ENCODE assay signal across 19 mouse cellular contexts in genomic region chr2:93123829-93124228, GRCm38 (mm10).
DNase-seq lines count a peak whose midpoint lies in the region; ATAC-seq lines count a peak whose summit lies in the region.
"Had no signal": no experiment of that assay in that cellular context is flagged by ENCODE, and none has a peak within 500 bp of the region (broad histone marks: within the 10 kb centered on the region; RNA-seq: fewer than 3 reads in every experiment).

No protein-coding gene starts in this region.

- 82% methylated on average over 11 of the region's 11 CpGs for WGBS in midbrain, embryonic 11.5 days
- 59% methylated on average over 11 of the region's 11 CpGs for WGBS in midbrain, embryonic 15.5 days
- WGBS in hindbrain, embryonic 10.5 days = 86% methylated on average over 11 of the region's 11 CpGs
- WGBS in hindbrain, embryonic 16.5 days = 66% methylated on average over 11 of the region's 11 CpGs
- WGBS in neural tube, embryonic 14.5 days = 69% methylated on average over 11 of the region's 11 CpGs

- H3K27ac ChIP-seq in midbrain, embryonic 11.5 days (ENCODE audit: low read depth, low read length) = no peak overlapping the region
- no peak overlapping the region for H3K27ac ChIP-seq in midbrain, embryonic 15.5 days
- peak overlapping the region; percentile 37 for H3K27ac ChIP-seq in hindbrain, embryonic 10.5 days
- H3K27ac ChIP-seq in hindbrain, embryonic 16.5 days (ENCODE audit: low read depth, low read length) = no peak overlapping the region
- H3K27ac ChIP-seq in neural tube, embryonic 14.5 days (ENCODE audit: low read depth, low read length) = 0 out of 2 replicates have a peak overlapping the region, but pooled peaks have one; percentile 24
- H3K27ac ChIP-seq: forebrain, embryonic 15.5 days; heart, embryonic 13.5 days; intestine, embryonic 15.5 days; kidney, postnatal 0 days; limb, embryonic 13.5 days; liver, embryonic 14.5 days; neural tube, embryonic 12.5 days had no signal

- H3K27me3 ChIP-seq in midbrain, embryonic 11.5 days (ENCODE audit: control insufficient read depth, insufficient read depth, low read length) = no peaks in the 10 kb centered on the region
- no peaks in the 10 kb centered on the region for H3K27me3 ChIP-seq in midbrain, embryonic 15.5 days (replicated peaks)
- peaks cover 7% of the 10 kb centered on the region; the same call in 1 of the 2 replicates for H3K27me3 ChIP-seq in hindbrain, embryonic 10.5 days (ENCODE audit: insufficient read depth, poor library complexity, severe bottlenecking)
- no peaks in the 10 kb centered on the region for H3K27me3 ChIP-seq in hindbrain, embryonic 16.5 days (replicated peaks; ENCODE audit: control insufficient read depth, insufficient read depth, low read length)
- no peaks in the 10 kb centered on the region for H3K27me3 ChIP-seq in neural tube, embryonic 14.5 days (ENCODE audit: control insufficient read depth, insufficient read depth, low read length)
- H3K27me3 ChIP-seq: forebrain, embryonic 15.5 days; intestine, embryonic 15.5 days; limb, embryonic 13.5 days; neural tube, embryonic 12.5 days had no signal

- H3K4me1 ChIP-seq in midbrain, embryonic 11.5 days (ENCODE audit: control insufficient read depth, insufficient read depth, low read length) = peaks cover 9% of the 10 kb centered on the region
- H3K4me1 ChIP-seq in midbrain, embryonic 15.5 days = peaks cover 36% of the 10 kb centered on the region
- peaks cover 54% of the 10 kb centered on the region for H3K4me1 ChIP-seq in hindbrain, embryonic 10.5 days (replicated peaks)
- H3K4me1 ChIP-seq in hindbrain, embryonic 16.5 days (ENCODE audit: control insufficient read depth, insufficient read depth, low read depth, low read length) = peaks cover 23% of the 10 kb centered on the region
- 0 out of 2 replicates have a peak, but pooled peaks cover 3% of the 10 kb centered on the region for H3K4me1 ChIP-seq in neural tube, embryonic 14.5 days (ENCODE audit: control insufficient read depth, insufficient read depth, low read length)

- ATAC-seq in midbrain, embryonic 11.5 days (ENCODE audit: low FRiP score) = no peak
- ATAC-seq in midbrain, embryonic 15.5 days (replicated peaks) = no peak
- ATAC-seq in hindbrain, embryonic 16.5 days = peak; percentile 66
- ATAC-seq in neural tube, embryonic 14.5 days (ENCODE audit: low read depth) = peak; percentile 69
- ATAC-seq in megakaryocyte progenitor cell, adult 5-6 weeks (replicated peaks; ENCODE audit: poor library complexity) = no peak
- ATAC-seq: forebrain, embryonic 15.5 days; intestine, embryonic 15.5 days had no signal

- no peaks in the 10 kb centered on the region for H3K9me3 ChIP-seq in midbrain, embryonic 11.5 days (ENCODE audit: control insufficient read depth, low read length)
- no peaks in the 10 kb centered on the region for H3K9me3 ChIP-seq in midbrain, embryonic 15.5 days
- H3K9me3 ChIP-seq in hindbrain, embryonic 10.5 days = no peaks in the 10 kb centered on the region
- H3K9me3 ChIP-seq in hindbrain, embryonic 16.5 days (ENCODE audit: control insufficient read depth, low read length) = no peaks in the 10 kb centered on the region
- H3K9me3 ChIP-seq in neural tube, embryonic 14.5 days (ENCODE audit: control insufficient read depth, low read length) = no peaks in the 10 kb centered on the region
- H3K9me3 ChIP-seq: forebrain, embryonic 15.5 days; heart, embryonic 13.5 days; intestine, embryonic 15.5 days; limb, embryonic 13.5 days; neural tube, embryonic 12.5 days had no signal

- H3K9ac ChIP-seq in midbrain, embryonic 11.5 days (ENCODE audit: low read length) = peak overlapping the region; percentile 38; the same call in 1 of the 2 replicates
- no peak overlapping the region for H3K9ac ChIP-seq in midbrain, embryonic 15.5 days
- no peak overlapping the region; the same call in 1 of the 2 replicates for H3K9ac ChIP-seq in hindbrain, embryonic 16.5 days (ENCODE audit: low read depth, low read length)
- H3K9ac ChIP-seq in neural tube, embryonic 14.5 days (replicated peaks; ENCODE audit: low read depth, low read length) = no peak overlapping the region
- H3K9ac ChIP-seq: forebrain, embryonic 15.5 days; heart, embryonic 13.5 days; intestine, embryonic 15.5 days; liver, embryonic 14.5 days; neural tube, embryonic 12.5 days had no signal

- H3K4me2 ChIP-seq in midbrain, embryonic 11.5 days = no peak overlapping the region
- H3K4me2 ChIP-seq in midbrain, embryonic 15.5 days = no peak overlapping the region
- H3K4me2 ChIP-seq in hindbrain, embryonic 16.5 days (ENCODE audit: low read length) = no peak overlapping the region
- no peak overlapping the region for H3K4me2 ChIP-seq in neural tube, embryonic 14.5 days (ENCODE audit: low read depth, low read length)
- H3K4me2 ChIP-seq: forebrain, embryonic 15.5 days; heart, embryonic 13.5 days; intestine, embryonic 15.5 days; limb, embryonic 13.5 days; neural tube, embryonic 12.5 days had no signal

- H3K36me3 ChIP-seq in midbrain, embryonic 11.5 days (ENCODE audit: control insufficient read depth, insufficient read depth, low read length) = no peaks in the 10 kb centered on the region
- no peaks in the 10 kb centered on the region for H3K36me3 ChIP-seq in midbrain, embryonic 15.5 days (replicated peaks)
- no peaks in the 10 kb centered on the region for H3K36me3 ChIP-seq in hindbrain, embryonic 10.5 days
- no peaks in the 10 kb centered on the region for H3K36me3 ChIP-seq in hindbrain, embryonic 16.5 days (ENCODE audit: control insufficient read depth, insufficient read depth, low read length)
- H3K36me3 ChIP-seq in neural tube, embryonic 14.5 days (ENCODE audit: control insufficient read depth, insufficient read depth, low read length) = no peaks in the 10 kb centered on the region
- H3K36me3 ChIP-seq: forebrain, embryonic 15.5 days; heart, embryonic 13.5 days; intestine, embryonic 15.5 days; limb, embryonic 13.5 days; neural tube, embryonic 12.5 days had no signal

- no peak overlapping the region for H3K4me3 ChIP-seq in midbrain, embryonic 11.5 days (ENCODE audit: low read depth, low read length)
- H3K4me3 ChIP-seq in midbrain, embryonic 15.5 days = no peak overlapping the region
- no peak overlapping the region for H3K4me3 ChIP-seq in hindbrain, embryonic 10.5 days
- no peak overlapping the region for H3K4me3 ChIP-seq in hindbrain, embryonic 16.5 days (ENCODE audit: low read length)
- H3K4me3 ChIP-seq in neural tube, embryonic 14.5 days (ENCODE audit: low read depth, low read length) = no peak overlapping the region
- H3K4me3 ChIP-seq: forebrain, embryonic 15.5 days; heart, embryonic 13.5 days; intestine, embryonic 15.5 days; limb, embryonic 13.5 days; neural tube, embryonic 12.5 days had no signal

- no peak for DNase-seq in midbrain, embryonic 11.5 days (ENCODE audit: low spot score, missing footprints)
- no peak for DNase-seq in hindbrain, embryonic 10.5 days (ENCODE audit: low spot score)
- no peak for DNase-seq in urinary bladder, postnatal 25 days (ENCODE audit: low spot score)
- DNase-seq in heart, adult 11 months = no peak
- DNase-seq: adrenal gland, adult 8-10 months; cerebellum, postnatal 14 days; right cerebral cortex, postnatal 14 days; spleen, adult 18-20 months had no signal

Comparison
In these comparisons a context has a peak if more than half of its experiments do, and no peak if none do; other contexts are left out.
1. H3K27ac ChIP-seq: peak in hindbrain, embryonic 10.5 days (single experiment) and neural tube, embryonic 14.5 days (single experiment); none in midbrain, embryonic 11.5 days (single experiment), midbrain, embryonic 15.5 days (single experiment) and hindbrain, embryonic 16.5 days (single experiment).
2. ATAC-seq: peak in hindbrain, embryonic 16.5 days (single experiment) and neural tube, embryonic 14.5 days (single experiment); none in midbrain, embryonic 11.5 days (single experiment), midbrain, embryonic 15.5 days (single experiment) and megakaryocyte progenitor cell, adult 5-6 weeks (single experiment).